Mouse (Mus musculus): ENCODE results near the gene Golph3. TPM values are rescaled to one million over a fixed set of nuclear protein-coding genes. Genes with fewer than 3 reads are reported as not detected.
"Not testable (repeated sequence)": the region's sequence is repeated elsewhere in the genome, so short reads cannot be mapped to it uniquely, and the experiment has no call there.

The Golph3 gene
- polyA plus RNA-seq, 1 experiment = 82.7 TPM

GRCm38 (mm10) chr15:12360519-12361212 lies 39.4 kb downstream of the Golph3 start:
- no peak for TF ChIP-seq POLR2A (IDR thresholded peaks at IDR 0.05; ENCODE audit: borderline replicate concordance, extremely low read depth, insufficient read depth, insufficient read length, poor library complexity, severe bottlenecking)
- no peak for TF ChIP-seq CTCF (IDR thresholded peaks at IDR 0.05; ENCODE audit: borderline replicate concordance, extremely low read depth, insufficient read depth, insufficient read length)
- no peak for DNase-seq (ENCODE audit: low read depth)

DNA sequence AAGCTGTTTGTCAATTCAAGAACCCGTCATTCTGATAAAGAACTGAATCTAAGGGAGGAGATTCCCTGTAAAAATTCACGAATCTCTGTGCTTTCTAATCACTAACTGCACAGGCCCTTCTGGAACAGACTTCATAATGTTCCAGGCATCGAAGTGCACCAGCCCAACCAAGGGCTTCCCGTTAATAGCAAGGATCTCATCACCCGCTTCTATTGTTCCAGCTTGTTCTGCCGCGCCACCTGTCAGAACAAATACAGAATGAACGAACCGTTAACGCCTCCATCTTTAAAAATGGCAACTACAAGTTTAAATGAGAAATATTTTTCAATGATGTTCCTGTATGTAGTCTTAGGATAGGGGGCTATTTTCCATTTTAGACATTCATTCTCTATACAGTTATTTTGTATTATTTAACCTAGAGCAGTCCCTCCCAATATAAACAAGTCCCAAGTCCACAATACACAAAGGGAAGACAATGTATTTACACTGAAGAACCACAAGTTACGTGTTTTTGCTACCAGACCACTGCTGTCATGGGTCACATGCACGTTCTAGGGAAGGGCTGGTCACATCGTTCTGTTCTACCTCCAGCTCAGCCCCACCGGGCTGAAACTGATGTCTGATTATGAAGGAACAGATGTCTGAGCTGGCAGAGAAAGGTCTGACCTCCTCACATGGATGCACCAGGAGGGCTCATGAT lies 40.9 kb downstream of the Golph3 start:
- DNase-seq (ENCODE audit: low read depth) = no peak
- TF ChIP-seq POLR2A (IDR thresholded peaks at IDR 0.05; ENCODE audit: borderline replicate concordance, extremely low read depth, insufficient read depth, insufficient read length, poor library complexity, severe bottlenecking) = no peak
- TF ChIP-seq CTCF (IDR thresholded peaks at IDR 0.05; ENCODE audit: borderline replicate concordance, extremely low read depth, insufficient read depth, insufficient read length) = no peak

GRCm38 (mm10) chr15:12362701-12363040 lies 41.4 kb downstream of the Golph3 start:
- TF ChIP-seq CTCF (IDR thresholded peaks at IDR 0.05; ENCODE audit: borderline replicate concordance, extremely low read depth, insufficient read depth, insufficient read length) = no peak
- no peak for TF ChIP-seq POLR2A (IDR thresholded peaks at IDR 0.05; ENCODE audit: borderline replicate concordance, extremely low read depth, insufficient read depth, insufficient read length, poor library complexity, severe bottlenecking)
- DNase-seq (ENCODE audit: low read depth) = no peak

DNA sequence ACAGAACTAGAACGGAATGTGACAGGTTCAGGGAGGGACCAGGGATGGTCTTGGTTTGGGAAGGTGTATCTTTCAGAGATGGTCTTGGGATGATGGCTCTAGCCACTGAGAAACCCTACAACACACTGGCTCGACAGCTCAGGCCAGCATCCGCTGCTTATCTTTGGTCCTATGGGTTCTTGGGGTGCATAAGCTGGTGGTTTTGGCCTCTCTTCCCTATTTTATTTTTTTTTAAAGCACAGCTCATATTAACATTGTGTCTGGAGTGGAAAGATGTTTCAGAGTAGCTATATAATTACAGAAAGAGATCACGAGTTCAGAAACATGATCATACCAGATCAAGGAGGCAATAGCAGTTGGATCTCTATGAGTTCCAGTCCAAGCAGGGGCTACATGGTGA lies 42.8 kb downstream of the Golph3 start:
- no peak for DNase-seq (ENCODE audit: low read depth)
- TF ChIP-seq CTCF (IDR thresholded peaks at IDR 0.05; ENCODE audit: borderline replicate concordance, extremely low read depth, insufficient read depth, insufficient read length) (no peak), POLR2A (IDR thresholded peaks at IDR 0.05; ENCODE audit: borderline replicate concordance, extremely low read depth, insufficient read depth, insufficient read length, poor library complexity, severe bottlenecking) (no peak)

DNA sequence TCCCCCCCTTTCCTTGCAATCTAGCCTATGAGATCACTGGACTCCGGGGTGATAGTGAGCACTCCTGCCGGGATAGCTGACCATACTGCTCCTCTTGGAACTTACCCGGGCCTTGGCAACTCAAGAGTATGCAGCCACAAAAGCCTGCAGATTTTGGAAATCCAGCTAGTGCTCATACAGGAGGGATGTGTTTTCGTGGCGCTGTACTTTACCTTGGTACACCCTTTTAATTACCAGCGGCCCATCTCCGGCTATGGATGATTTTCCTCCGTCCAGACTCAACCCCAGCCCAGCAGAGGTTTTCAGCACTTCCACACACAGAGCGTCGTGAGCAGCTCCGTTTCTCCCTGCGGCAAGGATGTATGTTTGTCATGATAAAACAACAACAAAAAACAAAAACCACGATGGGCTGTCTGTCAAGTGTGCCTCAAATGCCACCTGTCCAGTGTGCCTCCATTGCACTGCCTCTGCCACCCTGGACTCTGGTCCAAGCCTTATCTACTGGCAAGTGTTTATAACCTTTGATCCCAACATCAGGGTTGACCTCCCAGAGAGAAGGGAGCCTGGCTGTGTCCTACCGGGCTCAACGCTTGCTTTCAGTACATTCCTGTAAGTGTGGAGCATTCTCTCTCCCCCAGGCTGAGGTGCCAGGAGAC lies 44.3 kb downstream of the Golph3 start:
- no peak for DNase-seq (ENCODE audit: low read depth)
- TF ChIP-seq CTCF (IDR thresholded peaks at IDR 0.05; ENCODE audit: borderline replicate concordance, extremely low read depth, insufficient read depth, insufficient read length) (no peak), POLR2A (IDR thresholded peaks at IDR 0.05; ENCODE audit: borderline replicate concordance, extremely low read depth, insufficient read depth, insufficient read length, poor library complexity, severe bottlenecking) (no peak)

DNA sequence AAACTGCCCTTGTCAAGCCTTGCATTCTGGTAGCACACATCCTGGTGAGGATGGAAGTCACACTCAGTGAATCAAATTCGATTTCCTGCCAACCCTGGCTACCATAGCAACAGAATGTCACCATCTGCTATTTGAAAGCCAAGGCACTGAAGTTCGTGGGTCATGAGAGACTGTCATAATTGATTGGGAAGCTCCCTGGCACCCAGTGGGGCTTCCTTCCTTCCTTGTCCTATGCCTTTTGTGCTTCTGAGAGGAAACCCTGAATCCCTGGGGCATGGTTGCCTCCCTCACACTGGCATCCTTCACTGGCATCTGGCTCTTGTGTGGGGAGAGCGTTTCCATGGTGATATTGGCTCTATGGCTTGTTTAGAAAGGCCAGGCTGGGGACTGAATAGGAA lies 44.8 kb downstream of the Golph3 start:
- DNase-seq (ENCODE audit: low read depth) = peak; percentile 97
- no peak for TF ChIP-seq CTCF (IDR thresholded peaks at IDR 0.05; ENCODE audit: borderline replicate concordance, extremely low read depth, insufficient read depth, insufficient read length)
- no peak for TF ChIP-seq POLR2A (IDR thresholded peaks at IDR 0.05; ENCODE audit: borderline replicate concordance, extremely low read depth, insufficient read depth, insufficient read length, poor library complexity, severe bottlenecking)

- not testable (repeated sequence) for DNase-seq (ENCODE audit: low read depth)
These were observed 45.5 kb downstream of the Golph3 start for GRCm38 (mm10) chr15:12366580-12367305.

GRCm38 (mm10) chr15:12367306-12368080 lies 46.2 kb downstream of the Golph3 start:
- no peak for TF ChIP-seq CTCF (IDR thresholded peaks at IDR 0.05; ENCODE audit: borderline replicate concordance, extremely low read depth, insufficient read depth, insufficient read length)
- TF ChIP-seq POLR2A (IDR thresholded peaks at IDR 0.05; ENCODE audit: borderline replicate concordance, extremely low read depth, insufficient read depth, insufficient read length, poor library complexity, severe bottlenecking) = no peak
- no peak for DNase-seq (ENCODE audit: low read depth)

DNA sequence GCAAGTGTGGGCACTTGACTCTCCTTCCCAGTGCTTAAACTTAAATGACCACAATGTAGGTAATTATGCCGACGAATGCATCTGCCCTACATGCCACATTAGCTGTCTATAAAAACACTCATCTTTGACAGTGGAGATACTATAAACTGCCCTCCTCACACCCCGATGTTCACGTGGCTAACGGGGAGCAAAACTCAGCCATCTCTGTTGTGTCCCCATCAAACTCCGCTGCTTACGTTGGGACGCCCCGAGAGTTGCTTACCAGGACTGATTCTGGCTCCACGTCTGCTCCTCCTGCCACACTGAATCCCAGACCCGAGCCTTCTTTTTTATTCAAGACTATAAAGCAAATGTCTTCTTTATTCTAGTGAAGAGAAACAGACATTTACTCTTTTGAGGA lies 47.1 kb downstream of the Golph3 start:
- TF ChIP-seq POLR2A (IDR thresholded peaks at IDR 0.05; ENCODE audit: borderline replicate concordance, extremely low read depth, insufficient read depth, insufficient read length, poor library complexity, severe bottlenecking) (no peak), CTCF (IDR thresholded peaks at IDR 0.05; ENCODE audit: borderline replicate concordance, extremely low read depth, insufficient read depth, insufficient read length) (no peak)
- no peak for DNase-seq (ENCODE audit: low read depth)

DNA sequence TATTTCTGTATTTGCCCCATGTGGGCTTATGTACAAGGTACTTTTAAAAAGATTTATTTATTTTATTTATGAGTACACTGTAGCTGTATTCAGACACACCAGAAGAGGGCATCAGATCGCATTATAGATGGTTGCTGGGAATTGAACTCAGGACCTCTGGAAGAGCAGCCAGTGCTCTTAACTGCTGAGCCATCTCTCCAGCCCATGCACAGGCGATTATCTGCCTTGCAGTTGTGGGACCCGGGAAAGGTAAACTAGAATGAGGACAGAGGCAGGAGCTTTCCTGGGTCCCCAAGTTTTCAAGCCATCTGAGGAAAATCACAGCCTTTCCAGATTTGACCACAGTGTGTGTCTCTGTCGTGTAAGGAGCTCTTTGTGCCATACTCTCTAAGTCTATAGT lies 47.6 kb downstream of the Golph3 start:
- no peak for TF ChIP-seq CTCF (IDR thresholded peaks at IDR 0.05; ENCODE audit: borderline replicate concordance, extremely low read depth, insufficient read depth, insufficient read length)
- TF ChIP-seq POLR2A (IDR thresholded peaks at IDR 0.05; ENCODE audit: borderline replicate concordance, extremely low read depth, insufficient read depth, insufficient read length, poor library complexity, severe bottlenecking) = no peak
- DNase-seq (ENCODE audit: low read depth) = no peak

DNA sequence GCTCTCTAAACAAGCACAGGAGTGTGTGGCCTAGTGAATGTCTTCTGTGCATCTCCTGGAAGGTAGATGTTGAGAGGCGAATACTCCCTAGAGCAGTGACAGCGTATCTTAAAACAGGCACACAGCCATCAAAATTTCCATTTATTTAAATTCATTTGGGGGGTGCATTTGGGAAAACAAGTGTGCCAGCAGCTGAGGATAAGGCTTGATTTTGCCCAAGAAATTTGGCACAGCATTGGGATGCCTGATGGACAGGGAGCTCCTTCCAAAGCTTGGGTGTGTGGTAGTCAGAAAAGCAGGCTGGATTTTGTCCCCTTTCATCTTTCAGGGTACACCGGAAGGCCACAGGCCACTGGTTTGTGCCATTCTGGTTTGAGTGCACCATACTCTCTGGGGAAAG lies 48.8 kb downstream of the Golph3 start:
- peak; percentile 42 for DNase-seq (ENCODE audit: low read depth)
- TF ChIP-seq POLR2A (IDR thresholded peaks at IDR 0.05; ENCODE audit: borderline replicate concordance, extremely low read depth, insufficient read depth, insufficient read length, poor library complexity, severe bottlenecking) = no peak
- no peak for TF ChIP-seq CTCF (IDR thresholded peaks at IDR 0.05; ENCODE audit: borderline replicate concordance, extremely low read depth, insufficient read depth, insufficient read length)

Measured in brain, embryonic 14.5 days (tissue).